Comparison of ENCODE assay signal across 8 mouse cellular contexts in genomic region chr5:148831596-148832257, GRCm38 (mm10).
A peak's percentile ranks its signal among the peaks of the same experiment; 100 is the strongest.
DNase-seq lines count a peak whose midpoint lies in the region; ATAC-seq lines count a peak whose summit lies in the region.

No protein-coding gene starts in this region.

- WGBS in intestine, embryonic 16.5 days: 7% methylated on average over 23 of the region's 23 CpGs

- intact Hi-C loops in left cerebral cortex, postnatal 36 days (cut with DNase I): no loop called here

- peak overlapping the region; percentile 50 for H3K4me2 ChIP-seq in intestine, embryonic 16.5 days (ENCODE audit: low read depth, low read length)

- no peak overlapping the region for H3K27ac ChIP-seq in intestine, embryonic 16.5 days (ENCODE audit: low read length)

- no peak for ATAC-seq in intestine, embryonic 16.5 days

- H3K27me3 ChIP-seq in intestine, embryonic 16.5 days (replicated peaks; ENCODE audit: control insufficient read depth, insufficient read depth, low read length): 0 out of 2 replicates have a peak, but pooled peaks cover 4% of the 10 kb centered on the region

- H3K4me3 ChIP-seq in intestine, embryonic 16.5 days (ENCODE audit: low read length): peak overlapping the region; percentile 30

- DNase-seq in adrenal gland, adult 2 months: peak; percentile 85
- peak; percentile 82 for DNase-seq in embryo, embryonic 11 days
- DNase-seq in gastrocnemius, postnatal 25 days: peak; percentile 48
- DNase-seq in left cerebral cortex, postnatal 36 days (ENCODE audit: low spot score in 2 of 2): peak; percentile 36 to 61
- peak; percentile 85 for DNase-seq in mesoderm, embryonic 11.5 days (ENCODE audit: low read depth, low spot score)
- DNase-seq in right cerebral cortex, postnatal 36 days (ENCODE audit: low spot score in 2 of 2): peak; percentile 23 to 32
- peak; percentile 58 for DNase-seq in yolk sac, embryonic 10.5 days (ENCODE audit: low spot score)

- peak overlapping the region; percentile 30; the same call in 1 of the 2 replicates for H3K9ac ChIP-seq in intestine, embryonic 16.5 days (ENCODE audit: low read depth, low read length)

- 0 out of 2 replicates have a peak, but pooled peaks cover 4% of the 10 kb centered on the region for H3K4me1 ChIP-seq in intestine, embryonic 16.5 days (ENCODE audit: control insufficient read depth, insufficient read depth, low read length)

- no peaks in the 10 kb centered on the region for H3K36me3 ChIP-seq in intestine, embryonic 16.5 days (ENCODE audit: control insufficient read depth, insufficient read depth, low read length)

- H3K9me3 ChIP-seq in intestine, embryonic 16.5 days (ENCODE audit: control insufficient read depth, low read length): no peaks in the 10 kb centered on the region

Comparison
In these comparisons a context has a peak if more than half of its experiments do, and no peak if none do; other contexts are left out.
1. DNase-seq: peak in every context shown above with its lines; median percentile 85 in adrenal gland, adult 2 months; 85 in mesoderm, embryonic 11.5 days; 82 in embryo, embryonic 11 days; 58 in yolk sac, embryonic 10.5 days; 48 in left cerebral cortex, postnatal 36 days; 48 in gastrocnemius, postnatal 25 days; 28 in right cerebral cortex, postnatal 36 days.